Mouse (Mus musculus) embryonic facial prominence, embryonic 13.5 days (tissue): ENCODE data around the gene Eras. TPM values are rescaled to one million over a fixed set of nuclear protein-coding genes. Genes with fewer than 3 reads are reported as not detected.
"Not testable (repeated sequence)": the region's sequence is repeated elsewhere in the genome, so short reads cannot be mapped to it uniquely, and the experiment has no call there.

Experiments used
- ATAC-seq: fragments of 200-750 bp; cut with Nextera tagmentation; 2 replicates; pipeline ENCODE4 v1.8.0; 2017; ENCODE audit warnings: low read depth; ENCODE audit not compliant: insufficient number of reproducible peaks, insufficient read depth, low FRiP score, low TSS enrichment
- H3K27ac ChIP-seq: fragments of 300-500 bp; sonication (generic); 2 replicates; pipeline ENCODE4 v1.5.1; 2015; ENCODE audit warnings: moderate library complexity, mild to moderate bottlenecking, inconsistent platforms
- H3K27me3 ChIP-seq: fragments of 300-500 bp; sonication (generic); 2 replicates; pipeline ENCODE4 v1.6.1; 2015; ENCODE audit warnings: mild to moderate bottlenecking, inconsistent platforms
- H3K36me3 ChIP-seq: fragments of 300-500 bp; sonication (generic); 2 replicates; pipeline ENCODE4 v1.6.1; 2015; ENCODE audit warnings: mild to moderate bottlenecking, inconsistent platforms
- H3K4me1 ChIP-seq: fragments of 300-500 bp; sonication (generic); 2 replicates; pipeline ENCODE4 v1.6.1; 2015; ENCODE audit warnings: inconsistent platforms
- H3K4me2 ChIP-seq: fragments of 300-500 bp; sonication (generic); 2 replicates; pipeline ENCODE4 v1.6.1; 2015; ENCODE audit warnings: moderate library complexity, mild to moderate bottlenecking, inconsistent platforms
- H3K4me3 ChIP-seq: fragments of 300-500 bp; sonication (generic); 2 replicates; pipeline ENCODE4 v1.5.1; 2015; ENCODE audit warnings: mild to moderate bottlenecking, inconsistent platforms
- H3K9ac ChIP-seq: fragments of 300-500 bp; sonication (generic); 2 replicates; pipeline ENCODE4 v1.6.1; 2015; ENCODE audit warnings: mild to moderate bottlenecking, inconsistent platforms
- H3K9me3 ChIP-seq: fragments of 300-500 bp; sonication (generic); 2 replicates; pipeline ENCODE4 v1.6.1; 2016; ENCODE audit warnings: inconsistent platforms
- whole genome bisulfite sequencing: fragments of 180-500 bp; shearing (Covaris S2); methylation state at CpG from one replicate; pipeline ENCODE4 v1.1.7; 2015; ENCODE audit warnings: mixed read lengths; 5-methylcytosine and 5-hydroxymethylcytosine counted together
- polyA plus RNA-seq: library from polyadenylated mRNA; unstranded; fragments of >200 nt; fragmentation: Nextera tagmentation; extraction: Ambion mirVana; gene quantifications from 2 replicates; pipeline ENCODE4 v1.2.1, GENCODE M21; 2015

Gene Eras
- polyA plus RNA-seq, 1 experiment from 2014 or later, result not detected

- H3K36me3 ChIP-seq, result peaks cover 3% of the 10 kb centered on the region; the same call in 1 of the 2 replicates
- H3K27ac ChIP-seq, result peak within 1 kb of the TSS; percentile 72
- H3K4me3 ChIP-seq, result peak within 1 kb of the TSS; percentile 50
- peak; percentile 4; the same call in 1 of the 2 replicates for ATAC-seq
- H3K9me3 ChIP-seq, result no peaks in the 10 kb centered on the region
- peak within 1 kb of the TSS; percentile 65 for H3K9ac ChIP-seq
- 24% methylated on average over 36 of the region's 37 CpGs for WGBS
- no peaks in the 10 kb centered on the region for H3K27me3 ChIP-seq
- peak within 1 kb of the TSS; percentile 59 for H3K4me2 ChIP-seq
- no peaks in the 10 kb centered on the region for H3K4me1 ChIP-seq
Observed at GRCm38 (mm10) chrX:7947108-7947899, 18.9 kb upstream of the Eras start, which contains the start of gene Hdac6. Gene Hdac6 (minus strand): TSS chrX:7947889.

- Histone ChIP-seq H3K4me3 (no peak overlapping the region), H3K4me1 (no peaks in the 10 kb centered on the region), H3K9me3 (no peaks in the 10 kb centered on the region), H3K27ac (no peak overlapping the region), H3K4me2 (no peak overlapping the region), H3K36me3 (peaks cover 8% of the 10 kb centered on the region; the same call in 1 of the 2 replicates), H3K27me3 (no peaks in the 10 kb centered on the region), H3K9ac (no peak overlapping the region)
- WGBS, result 73% methylated on average over 8 of the region's 8 CpGs
- ATAC-seq, result no peak
Observed at GRCm38 (mm10) chrX:7945618-7946017, 17.2 kb upstream of the Eras start.

GRCm38 (mm10) chrX:7937667-7938066 is 9.3 kb upstream of the Eras start:
- Histone ChIP-seq H3K4me3 (no peak overlapping the region), H3K36me3 (peaks cover 28% of the 10 kb centered on the region), H3K27ac (no peak overlapping the region), H3K9me3 (no peaks in the 10 kb centered on the region), H3K9ac (no peak overlapping the region), H3K4me2 (no peak overlapping the region), H3K4me1 (no peaks in the 10 kb centered on the region), H3K27me3 (no peaks in the 10 kb centered on the region)
- 89% methylated on average over 6 of the region's 6 CpGs for WGBS
- no peak for ATAC-seq

GRCm38 (mm10) chrX:7936874-7937273 is 8.5 kb upstream of the Eras start:
- Histone ChIP-seq H3K27ac (no peak overlapping the region), H3K36me3 (peaks cover 28% of the 10 kb centered on the region), H3K4me1 (no peaks in the 10 kb centered on the region), H3K4me3 (no peak overlapping the region), H3K9me3 (no peaks in the 10 kb centered on the region), H3K27me3 (no peaks in the 10 kb centered on the region), H3K4me2 (no peak overlapping the region), H3K9ac (no peak overlapping the region)
- WGBS, result 56% methylated on average over 11 of the region's 11 CpGs
- ATAC-seq, result no peak

- no peak overlapping the region for H3K4me2 ChIP-seq
- H3K27me3 ChIP-seq, result peaks cover 76% of the 10 kb centered on the region
- no peak for ATAC-seq
- no peak overlapping the region for H3K27ac ChIP-seq
- no peaks in the 10 kb centered on the region for H3K9me3 ChIP-seq
- H3K36me3 ChIP-seq, result peaks cover 23% of the 10 kb centered on the region
- H3K4me1 ChIP-seq, result no peaks in the 10 kb centered on the region; the same call in 1 of the 2 replicates
- H3K9ac ChIP-seq, result no peak overlapping the region
- WGBS, result 27% methylated on average over 10 of the region's 10 CpGs
- no peak overlapping the region for H3K4me3 ChIP-seq
Observed at GRCm38 (mm10) chrX:7927116-7927515, 1.3 kb downstream of the Eras start.

- Histone ChIP-seq H3K4me1 (no peaks in the 10 kb centered on the region; the same call in 1 of the 2 replicates), H3K9me3 (no peaks in the 10 kb centered on the region), H3K4me3 (no peak overlapping the region), H3K27me3 (peaks cover 84% of the 10 kb centered on the region), H3K9ac (no peak overlapping the region), H3K36me3 (peaks cover 17% of the 10 kb centered on the region), H3K4me2 (no peak overlapping the region), H3K27ac (no peak overlapping the region)
- no peak for ATAC-seq
- WGBS, result 72% methylated on average over 6 of the region's 6 CpGs
Observed at GRCm38 (mm10) chrX:7926266-7926665, 2.1 kb downstream of the Eras start.

- Histone ChIP-seq H3K4me3 (peak overlapping the region; percentile 28), H3K27me3 (peaks cover 83% of the 10 kb centered on the region), H3K27ac (no peak overlapping the region), H3K9me3 (no peaks in the 10 kb centered on the region), H3K36me3 (no peaks in the 10 kb centered on the region), H3K4me2 (peak overlapping the region; percentile 57), H3K4me1 (no peaks in the 10 kb centered on the region; the same call in 1 of the 2 replicates), H3K9ac (no peak overlapping the region)
- no peak for ATAC-seq
- WGBS, result 25% methylated on average over 35 of the region's 48 CpGs
Observed at GRCm38 (mm10) chrX:7922032-7922431, 6.4 kb downstream of the Eras start.

- Histone ChIP-seq H3K4me3 (peak within 1 kb of the TSS; percentile 29), H3K36me3 (no peaks in the 10 kb centered on the region), H3K9ac (no peak within 1 kb of the TSS), H3K9me3 (no peaks in the 10 kb centered on the region), H3K27me3 (peaks cover 61% of the 10 kb centered on the region), H3K27ac (no peak within 1 kb of the TSS), H3K4me1 (no peaks in the 10 kb centered on the region; the same call in 1 of the 2 replicates), H3K4me2 (peak within 1 kb of the TSS; percentile 54)
- ATAC-seq, result no peak
- WGBS, result 17% methylated on average over 40 of the region's 40 CpGs
Observed at GRCm38 (mm10) chrX:7919601-7920383, 8.6 kb downstream of the Eras start, which contains the start of gene Pcsk1n. Gene Pcsk1n (plus strand): TSS chrX:7919822.

GRCm38 (mm10) chrX:7917960-7918359 is 10.4 kb downstream of the Eras start:
- H3K4me1 ChIP-seq, ATAC-seq, H3K9me3 ChIP-seq, H3K27ac ChIP-seq, H3K4me3 ChIP-seq, H3K36me3 ChIP-seq, H3K4me2 ChIP-seq, H3K9ac ChIP-seq: not testable (repeated sequence)
- peaks cover 43% of the 10 kb centered on the region for H3K27me3 ChIP-seq
- 70% methylated on average over 6 of the region's 6 CpGs for WGBS

- H3K27me3 ChIP-seq, result peaks cover 20% of the 10 kb centered on the region
- H3K27ac ChIP-seq, H3K4me1 ChIP-seq, H3K4me2 ChIP-seq, ATAC-seq, H3K4me3 ChIP-seq, H3K9ac ChIP-seq, H3K36me3 ChIP-seq, H3K9me3 ChIP-seq: not testable (repeated sequence)
- 28% methylated on average over 3 of the region's 3 CpGs for WGBS
Observed at GRCm38 (mm10) chrX:7915669-7916068, 12.7 kb downstream of the Eras start.

GRCm38 (mm10) chrX:7910473-7910872 is 17.9 kb downstream of the Eras start:
- H3K27me3 ChIP-seq, result no peaks in the 10 kb centered on the region
- peaks cover 15% of the 10 kb centered on the region for H3K36me3 ChIP-seq
- no peak overlapping the region for H3K4me3 ChIP-seq
- no peak overlapping the region for H3K9ac ChIP-seq
- no peak overlapping the region for H3K4me2 ChIP-seq
- H3K9me3 ChIP-seq, result no peaks in the 10 kb centered on the region
- no peak overlapping the region for H3K27ac ChIP-seq
- 55% methylated on average over 6 of the region's 6 CpGs for WGBS
- no peak for ATAC-seq
- no peaks in the 10 kb centered on the region for H3K4me1 ChIP-seq
